Mouse (Mus musculus) bone marrow, adult 2 months (tissue): ENCODE results near the gene Caskin2.

ENCODE experiments used
- CTCF ChIP-seq: fragments of 200-500 bp; IDR thresholded peaks from 2 replicates; pipeline ENCODE4 v1.5.1; 2011; ENCODE audit warnings: low read length, control low read depth; ENCODE audit not compliant: control insufficient read depth, insufficient read depth
- POLR2A ChIP-seq: fragments of 200-500 bp; IDR thresholded peaks from 2 replicates; pipeline ENCODE4 v1.6.1; 2011; ENCODE audit warnings: low read depth, mild to moderate bottlenecking, control low read depth, low read length, borderline replicate concordance; ENCODE audit not compliant: control insufficient read depth

DNA sequence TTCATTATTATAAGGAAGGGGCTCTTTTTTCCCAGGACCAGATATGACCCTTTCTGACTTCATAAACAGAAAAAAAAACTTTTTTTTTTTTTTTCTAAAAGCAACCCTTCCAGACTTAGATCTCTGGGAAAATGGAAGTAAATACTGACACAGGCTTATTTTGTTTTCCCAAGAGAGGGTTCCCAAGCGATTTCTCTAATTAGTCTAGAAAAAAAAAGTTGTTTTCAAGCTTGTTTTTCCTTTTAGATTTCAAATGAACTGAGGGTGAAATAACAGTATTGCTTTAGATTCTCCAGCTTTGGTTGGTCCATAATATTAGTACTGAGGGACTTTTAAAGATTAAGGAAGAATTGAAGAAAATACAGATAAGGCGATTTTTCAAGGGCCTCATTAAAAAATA, 48.7 kb downstream of the Caskin2 start:
- TF ChIP-seq CTCF (no peak), POLR2A (no peak)
